Mouse (Mus musculus) telencephalon, adult 2 months (tissue): ENCODE measurements at regions not wholly inside any gene's neighbourhood (a gene's known extent, or its start where the extent isn't known, plus 50 kb on each side); places are given as distances from the start of the nearest gene placed in this dataset.
A peak's percentile ranks its signal among the peaks of the same experiment; 100 is the strongest.
"Not testable (repeated sequence)": the region's sequence is repeated elsewhere in the genome, so short reads cannot be mapped to it uniquely, and the experiment has no call there.

Experiments used
- DNase-seq: peaks from one replicate; pipeline ENCODE4 v3.0.0-alpha.2; 2011; ENCODE audit warnings: low read depth, low spot score

- no peak for DNase-seq
These were observed 243.3 kb upstream of the Srek1ip1 start for GRCm38 (mm10) chr13:104549016-104549415.

- no peak for DNase-seq
These were observed 239.0 kb upstream of the Srek1ip1 start for GRCm38 (mm10) chr13:104553329-104553728.

GRCm38 (mm10) chr13:104556609-104557008 is 235.7 kb upstream of the Srek1ip1 start:
- not testable (repeated sequence) for DNase-seq

GRCm38 (mm10) chr13:104559876-104560275 is 232.4 kb upstream of the Srek1ip1 start:
- no peak for DNase-seq

GRCm38 (mm10) chr13:104560500-104561114 is 231.7 kb upstream of the Srek1ip1 start:
- DNase-seq: no peak

- no peak for DNase-seq
These were observed 229.7 kb upstream of the Srek1ip1 start for GRCm38 (mm10) chr13:104562536-104562935.

GRCm38 (mm10) chr13:104563019-104563418 is 229.3 kb upstream of the Srek1ip1 start:
- no peak for DNase-seq

GRCm38 (mm10) chr13:104563889-104564288 is 228.4 kb upstream of the Srek1ip1 start:
- no peak for DNase-seq

- DNase-seq: no peak
These were observed 222.5 kb upstream of the Srek1ip1 start for GRCm38 (mm10) chr13:104569765-104570164.

GRCm38 (mm10) chr13:104572236-104572635 is 220.0 kb upstream of the Srek1ip1 start:
- no peak for DNase-seq

GRCm38 (mm10) chr13:104574396-104574795 is 217.9 kb upstream of the Srek1ip1 start:
- no peak for DNase-seq

GRCm38 (mm10) chr13:104576188-104576789 is 216.0 kb upstream of the Srek1ip1 start:
- no peak for DNase-seq

- no peak for DNase-seq
These were observed 214.4 kb upstream of the Srek1ip1 start for GRCm38 (mm10) chr13:104577856-104578255.

- peak; percentile 39 for DNase-seq
These were observed 211.5 kb upstream of the Srek1ip1 start for GRCm38 (mm10) chr13:104580686-104581350.
